Mouse (Mus musculus) large intestine, adult 2 months (tissue): ENCODE measurements around the gene Gfod1. TPM values are rescaled to one million over a fixed set of nuclear protein-coding genes. Genes with fewer than 3 reads are reported as not detected.

Source experiments
- DNase-seq: peaks from one replicate; pipeline ENCODE4 v3.0.0-alpha.2; 2012; ENCODE audit warnings: low read depth, low spot score
- WGBS: fragments of 180-500 bp; shearing (Covaris S2); methylation state at CpG from one replicate; pipeline ENCODE4 v1.1.7; 2018; 5-methylcytosine and 5-hydroxymethylcytosine counted together
- polyA plus RNA-seq: library from polyadenylated mRNA; depleted of rRNA; stranded (reverse); fragments of >200 nt; gene quantifications from 2 replicates; pipeline ENCODE4 v1.2.3, GENCODE M21; 2012

Gene Gfod1
- polyA plus RNA-seq, 1 experiment = 1.2 TPM

DNA sequence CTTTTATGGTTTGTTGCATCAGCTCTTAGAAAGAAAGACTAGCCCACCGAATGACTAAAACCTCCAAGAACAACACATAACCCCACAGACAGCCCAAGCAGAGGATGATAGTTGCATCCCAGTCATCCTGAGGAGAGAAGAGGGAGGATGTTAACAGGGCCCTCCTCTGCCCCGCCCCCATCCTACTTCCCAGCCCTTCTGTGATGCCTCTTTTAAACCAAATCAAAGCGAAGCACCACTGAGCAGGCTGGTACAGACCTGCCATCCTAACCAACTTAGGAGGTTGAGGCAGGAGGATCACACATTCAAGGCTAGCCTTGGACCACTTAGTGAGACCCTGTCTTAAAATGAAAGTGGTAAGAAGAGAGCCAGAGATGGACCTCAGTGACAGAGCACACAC is 36.8 kb downstream of the Gfod1 start:
- WGBS = 90% methylated on average over 3 of the region's 3 CpGs
- DNase-seq = no peak

GRCm38 (mm10) chr13:43266333-43266732 is 37.6 kb downstream of the Gfod1 start:
- DNase-seq = no peak
- 88% methylated on average over 10 of the region's 10 CpGs for WGBS

- WGBS = 68% methylated on average over 4 of the region's 4 CpGs
- DNase-seq = no peak
Measured at GRCm38 (mm10) chr13:43265116-43265515, 38.9 kb downstream of the Gfod1 start.

DNA sequence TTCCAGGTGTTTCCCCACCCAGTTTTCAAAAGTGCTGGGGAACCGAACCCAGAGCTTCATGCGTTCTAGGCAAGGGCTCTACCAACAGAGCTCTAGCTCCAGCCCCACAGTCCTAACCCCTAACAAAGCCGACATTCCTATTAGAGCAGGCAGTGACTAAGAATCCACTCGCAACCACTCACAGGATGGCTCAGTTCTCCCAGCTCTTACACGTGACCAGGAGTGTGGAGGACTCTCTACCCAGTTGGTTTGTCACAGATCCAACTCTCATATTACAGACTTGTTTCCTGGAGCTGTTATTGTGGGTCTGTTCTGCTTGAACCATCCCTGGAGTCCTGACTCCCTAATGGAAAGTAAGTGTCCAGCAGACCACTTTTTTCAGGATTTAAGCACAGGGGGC is 40.3 kb downstream of the Gfod1 start:
- DNase-seq = no peak
- 72% methylated on average over 5 of the region's 5 CpGs for WGBS

DNA sequence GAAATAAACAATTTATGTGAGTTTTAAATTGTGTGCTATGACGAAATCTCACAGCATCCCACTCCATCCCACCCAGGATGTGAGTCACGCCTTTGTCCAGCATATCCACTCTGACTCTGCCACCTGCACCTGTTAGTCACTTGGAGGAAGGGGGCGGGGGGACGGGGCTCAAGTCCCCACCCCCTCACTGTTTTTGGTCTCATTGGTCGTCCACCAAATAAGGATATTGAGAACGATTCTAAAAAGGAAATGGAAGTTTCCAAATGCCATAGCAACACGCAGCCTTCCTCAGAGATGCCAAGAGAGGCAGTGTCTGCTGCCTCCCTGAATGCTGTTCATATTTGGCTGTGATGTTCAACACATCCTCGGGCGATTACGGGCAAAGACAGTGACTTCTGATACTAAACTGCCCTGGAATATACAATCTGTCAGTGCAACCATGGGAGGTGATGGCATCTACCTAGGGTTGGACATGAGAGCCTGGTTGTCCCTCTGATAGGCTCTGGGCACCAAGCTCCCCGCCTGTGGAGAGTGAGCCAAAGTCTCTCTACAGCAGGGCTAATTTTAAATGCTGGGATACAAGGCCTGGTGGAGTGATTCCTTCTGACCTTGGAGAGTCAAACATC is 41.7 kb downstream of the Gfod1 start:
- WGBS = 72% methylated on average over 11 of the region's 11 CpGs
- no peak for DNase-seq

DNA sequence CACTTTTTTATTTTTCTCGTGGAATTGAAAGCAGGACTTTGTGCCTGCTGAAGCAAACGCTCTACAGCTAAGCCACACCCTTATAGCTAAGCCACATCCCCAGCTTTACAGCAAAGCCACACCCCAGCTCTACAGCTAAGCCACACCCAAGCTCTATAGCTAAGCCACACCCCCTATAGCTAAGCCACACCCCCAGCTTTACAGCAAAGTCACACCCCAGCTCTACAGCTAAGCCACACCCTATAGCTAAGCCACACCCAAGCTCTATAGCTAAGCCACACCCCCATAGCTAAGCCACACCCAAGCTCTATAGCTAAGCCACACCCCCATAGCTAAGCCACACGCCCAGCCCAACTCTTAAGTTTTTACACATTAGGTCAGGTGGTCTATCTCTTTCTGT is 42.7 kb downstream of the Gfod1 start:
- 27% methylated on average over 3 of the region's 3 CpGs for WGBS
- DNase-seq = peak; percentile 35

DNA sequence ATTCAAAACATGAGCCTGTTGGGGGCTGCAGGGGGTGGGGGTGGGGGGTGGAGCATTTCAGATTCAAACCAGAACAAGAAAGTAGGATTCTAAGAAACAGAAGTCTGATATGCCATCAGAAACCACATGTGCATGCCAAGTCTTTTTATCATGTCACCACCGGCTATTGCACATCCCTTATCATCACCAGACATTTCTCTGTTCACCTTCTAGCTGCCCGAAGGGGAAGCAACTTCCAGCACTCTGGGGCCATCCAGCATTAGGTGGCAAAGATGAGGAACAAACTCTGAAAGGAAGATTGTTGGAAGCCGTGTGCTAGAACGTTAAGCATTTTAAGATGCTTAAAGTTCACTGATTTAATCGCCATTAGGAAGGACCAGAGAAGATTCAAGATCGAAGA is 43.2 kb downstream of the Gfod1 start:
- DNase-seq = no peak
- WGBS = 75% methylated on average over 6 of the region's 6 CpGs

DNA sequence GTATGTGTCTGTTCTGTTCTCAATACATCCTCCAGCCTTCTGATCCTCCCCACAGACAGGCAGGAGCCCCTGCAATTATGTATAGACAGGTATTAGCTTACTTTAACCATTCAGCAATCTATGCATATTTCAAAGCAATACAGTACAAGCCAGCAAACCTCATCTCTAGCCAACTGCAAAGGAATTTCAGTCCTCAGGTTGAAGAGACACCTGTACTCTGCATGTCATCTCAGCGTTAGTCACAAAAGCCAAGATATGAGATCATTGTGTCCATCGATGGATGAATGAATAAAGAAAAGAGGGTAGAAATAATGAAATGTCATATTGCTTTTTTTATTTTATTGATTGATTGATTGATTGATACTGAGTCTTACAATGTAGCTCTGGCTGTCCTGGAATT is 47.5 kb downstream of the Gfod1 start:
- 95% methylated on average over 2 of the region's 2 CpGs for WGBS
- DNase-seq = no peak

- 70% methylated on average over 5 of the region's 5 CpGs for WGBS
- DNase-seq = no peak
Measured at GRCm38 (mm10) chr13:43253526-43253925, 50.4 kb downstream of the Gfod1 start.

GRCm38 (mm10) chr13:43252105-43252790 is 51.7 kb downstream of the Gfod1 start:
- no peak for DNase-seq
- WGBS = 68% methylated on average over 8 of the region's 8 CpGs

DNA sequence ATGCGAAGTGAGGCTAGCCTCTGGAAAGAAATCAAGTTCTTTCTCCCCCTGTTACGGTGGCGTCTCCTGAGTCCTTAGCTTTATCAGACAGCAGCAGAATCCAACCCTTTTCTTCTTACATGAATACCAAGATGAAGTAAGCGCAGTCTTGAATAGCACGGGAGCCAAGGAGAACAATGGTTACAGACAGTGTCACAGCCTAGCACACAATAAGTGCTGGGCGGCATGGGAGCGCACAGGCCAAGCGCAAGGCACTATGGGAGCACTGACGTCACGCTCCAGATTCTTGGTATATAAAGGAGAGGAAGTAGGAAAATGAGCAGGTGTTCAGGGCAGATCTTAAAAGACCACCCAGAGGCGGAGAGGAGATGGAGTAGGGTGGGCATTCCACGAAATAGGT is 52.6 kb downstream of the Gfod1 start:
- 95% methylated on average over 12 of the region's 12 CpGs for WGBS
- no peak for DNase-seq

DNA sequence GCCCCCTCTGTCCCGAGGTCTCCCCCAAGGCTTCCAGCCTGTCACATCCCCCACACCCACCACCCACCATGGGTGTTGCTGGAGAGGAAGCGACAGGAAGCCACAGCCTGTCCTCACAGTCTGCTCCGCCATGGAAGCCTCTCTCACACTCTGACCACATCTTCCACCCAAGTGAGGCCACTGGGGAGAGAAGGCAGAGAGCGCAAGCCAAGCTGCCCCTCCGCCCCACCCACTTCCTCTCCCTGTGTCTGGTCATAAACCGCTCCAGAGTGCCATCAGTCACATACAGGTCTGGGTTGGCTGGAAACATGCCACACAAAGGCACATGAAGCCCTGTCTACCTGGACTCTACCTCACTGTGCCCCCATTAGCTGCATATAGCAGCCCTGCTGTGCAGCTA is 53.3 kb downstream of the Gfod1 start:
- WGBS = 55% methylated on average over 6 of the region's 6 CpGs
- no peak for DNase-seq

DNA sequence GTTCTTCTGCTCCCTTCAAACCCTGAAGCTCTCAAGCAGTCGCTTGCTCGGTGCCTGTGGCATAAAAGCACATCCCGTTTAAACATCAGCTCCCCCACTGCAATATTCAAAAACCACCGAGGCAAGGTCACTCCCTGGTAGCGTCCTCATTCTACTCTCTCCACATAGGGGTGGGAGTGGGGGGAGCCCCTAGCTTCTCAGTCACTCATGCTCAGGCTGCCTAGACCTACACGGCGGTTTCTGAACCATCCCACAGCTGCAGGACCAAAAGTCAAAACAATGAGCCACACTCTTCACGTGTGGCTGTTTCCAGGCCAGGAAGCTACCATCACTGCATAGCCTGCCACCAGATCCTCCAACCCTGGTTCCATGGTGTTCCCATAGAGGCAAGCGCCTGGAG is 53.9 kb downstream of the Gfod1 start:
- 79% methylated on average over 9 of the region's 9 CpGs for WGBS
- DNase-seq = no peak

DNA sequence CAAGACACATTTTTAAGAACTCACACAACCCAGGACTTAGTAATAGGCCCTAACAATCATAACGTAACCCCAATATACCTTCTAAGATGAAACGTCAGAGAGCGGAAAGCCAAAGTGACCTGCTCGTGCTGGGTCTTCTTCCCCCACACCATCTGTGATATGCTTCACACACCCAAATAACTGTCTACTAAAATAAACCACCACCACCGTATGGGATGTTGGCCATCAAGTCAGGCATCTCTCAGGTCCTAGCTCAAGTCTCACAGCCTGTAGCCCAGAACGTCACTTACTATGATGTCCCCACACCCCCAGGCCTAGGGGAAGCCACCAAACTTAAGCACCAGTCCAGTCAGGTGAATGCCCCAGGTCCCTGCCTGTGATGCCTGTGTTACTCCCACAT is 55.6 kb downstream of the Gfod1 start:
- DNase-seq = no peak
- WGBS = 91% methylated on average over 6 of the region's 6 CpGs

DNA sequence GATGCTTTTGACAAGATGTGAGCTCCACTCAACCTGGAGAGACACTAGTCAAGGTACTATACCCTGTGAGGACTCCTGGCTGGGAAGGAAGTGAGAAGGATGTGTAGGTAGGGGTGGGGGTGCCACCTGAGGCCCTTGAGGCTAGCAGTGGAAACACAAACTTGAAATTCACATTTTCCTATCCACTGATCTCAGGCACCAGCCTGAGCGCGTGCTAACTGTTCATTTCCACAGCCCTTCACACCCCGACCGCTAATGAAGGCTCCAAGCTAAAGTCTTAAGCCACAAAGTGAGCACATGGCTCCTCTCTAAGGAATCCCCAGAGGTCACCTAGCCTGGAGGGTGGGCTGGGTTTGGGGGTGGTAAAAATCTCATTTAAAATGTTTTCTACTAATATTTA is 57.1 kb downstream of the Gfod1 start:
- WGBS = 96% methylated on average over 4 of the region's 4 CpGs
- DNase-seq = no peak

DNA sequence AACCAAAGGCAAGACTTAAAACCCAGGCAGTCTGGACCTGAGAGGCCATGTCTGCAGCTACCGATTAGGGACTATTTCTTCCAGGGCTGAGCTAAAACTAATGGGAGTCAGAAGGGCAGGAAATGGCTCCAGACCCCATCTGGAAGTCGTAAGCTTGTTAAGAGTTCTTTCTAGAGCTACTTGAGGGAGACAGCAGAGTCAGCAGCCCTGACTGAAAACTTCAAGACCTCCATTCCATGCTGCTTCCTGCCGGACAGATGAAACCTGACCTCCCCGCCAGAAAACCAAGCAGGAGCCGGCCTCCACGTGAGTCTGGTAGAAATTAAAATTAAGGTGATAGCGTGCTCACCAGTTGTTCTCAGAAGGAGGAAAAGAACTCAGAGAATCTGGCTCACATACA is 60.2 kb downstream of the Gfod1 start:
- 74% methylated on average over 7 of the region's 7 CpGs for WGBS
- DNase-seq = no peak

DNA sequence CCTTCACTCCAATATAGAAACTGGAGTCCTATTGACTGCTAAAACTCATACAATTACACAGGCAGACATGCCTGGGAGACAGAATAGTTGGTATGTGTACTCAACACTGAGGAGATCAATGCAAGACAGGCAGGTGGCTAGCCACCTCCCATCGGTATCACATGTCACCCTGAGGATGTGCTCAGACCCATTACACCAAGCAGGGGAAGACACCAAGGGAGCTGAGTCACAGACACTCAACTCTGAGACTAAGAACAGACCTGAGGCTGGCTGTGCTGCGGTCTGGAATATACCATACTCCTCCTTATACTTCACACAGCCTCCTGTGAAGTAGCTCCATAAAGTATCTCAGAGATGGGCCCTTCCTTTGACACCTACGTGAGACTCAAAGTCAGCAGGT is 60.7 kb downstream of the Gfod1 start:
- 90% methylated on average over 3 of the region's 3 CpGs for WGBS
- no peak for DNase-seq

- no peak for DNase-seq
- WGBS = 67% methylated on average over 2 of the region's 2 CpGs
Measured at GRCm38 (mm10) chr13:43241750-43242149, 62.2 kb downstream of the Gfod1 start.

- no peak for DNase-seq
- 16% methylated on average over 1 of the region's 1 CpGs for WGBS
Measured at GRCm38 (mm10) chr13:43241069-43241468, 62.9 kb downstream of the Gfod1 start.

DNA sequence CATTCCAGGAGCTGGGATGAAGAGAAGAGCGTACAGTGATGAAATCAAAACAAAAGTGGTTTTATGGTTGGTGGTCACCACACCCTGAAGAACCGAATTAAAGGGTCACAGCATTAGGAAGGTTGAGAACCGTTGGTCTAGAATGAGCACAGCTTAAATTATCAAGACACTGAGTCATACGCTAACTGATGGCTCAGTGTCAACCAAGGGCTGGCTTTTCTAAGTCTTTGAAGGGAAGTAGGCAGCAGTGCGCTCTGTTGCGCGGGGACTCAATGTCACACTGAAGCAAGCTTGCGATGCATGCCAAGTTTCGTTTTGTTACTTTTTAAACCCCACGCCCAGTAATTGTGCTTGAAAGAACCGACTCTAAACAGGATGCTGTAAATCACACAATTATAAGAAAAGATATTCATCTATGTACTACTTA is 64.2 kb downstream of the Gfod1 start:
- DNase-seq = no peak
- 19% methylated on average over 11 of the region's 11 CpGs for WGBS

- WGBS = 54% methylated on average over 6 of the region's 6 CpGs
- DNase-seq = no peak
Measured at GRCm38 (mm10) chr13:43236630-43237029, 67.3 kb downstream of the Gfod1 start.

GRCm38 (mm10) chr13:43235982-43236381 is 68.0 kb downstream of the Gfod1 start:
- WGBS = 70% methylated on average over 4 of the region's 4 CpGs
- DNase-seq = no peak
